Mouse (Mus musculus): Measurements from ENCODE around the gene Nt5c1a. TPM values are rescaled to one million over a fixed set of nuclear protein-coding genes. Genes with fewer than 3 reads are reported as not detected.

Gene Nt5c1a
- not detected for total RNA-seq (2023)

GRCm38 (mm10) chr4:123201186-123202093, at the start of gene Nt5c1a:
Nt5c1a (plus strand) TSS chr4:123201504.

GRCm38 (mm10) chr4:123182328-123183238, 18.7 kb upstream of the Nt5c1a start, which contains the start of gene Hpcal4:
Hpcal4 (plus strand) TSS chr4:123183227.

GRCm38 (mm10) chr4:123233492-123234084, 32.3 kb downstream of the Nt5c1a start, which contains the start of gene Heyl:
Heyl (plus strand) TSS chr4:123233556.

GRCm38 (mm10) chr4:123261721-123262401, 60.6 kb downstream of the Nt5c1a start, which contains the start of gene Pabpc4:
Pabpc4 (plus strand) TSS chr4:123262351.

Other genes with a start within 250 kb of the Nt5c1a start
- 0.64 TPM for gene Mfsd2a, start 240.3 kb upstream of the Nt5c1a start, total RNA-seq (2023)
- 1.9 TPM for gene Mycl, start 205.9 kb upstream of the Nt5c1a start, total RNA-seq (2023)
- gene Trit1, start 184.9 kb upstream of the Nt5c1a start, total RNA-seq (2023): 21.4 TPM
- gene Bmp8b, start 96.3 kb upstream of the Nt5c1a start, total RNA-seq (2023): not detected
- gene Oxct2b, start 85.2 kb upstream of the Nt5c1a start, total RNA-seq (2023): not detected
- 55.5 TPM for gene Ppie, start 61.6 kb upstream of the Nt5c1a start, total RNA-seq (2023)
- 1.6 TPM for gene Hpcal4, start 18.3 kb upstream of the Nt5c1a start, total RNA-seq (2023)
- gene Heyl, start 32.1 kb downstream of the Nt5c1a start, total RNA-seq (2023): not detected
- 73.9 TPM for gene Pabpc4, start 60.8 kb downstream of the Nt5c1a start, total RNA-seq (2023)
- not detected for gene Oxct2a, start 122.1 kb downstream of the Nt5c1a start, total RNA-seq (2023)
- gene Bmp8a, start 141.7 kb downstream of the Nt5c1a start, total RNA-seq (2023): 0.34 TPM